Mouse (Mus musculus) neutrophil, adult 5-6 weeks (primary cell): Measurements from ENCODE around the gene Olfr917. TPM values are rescaled to one million over a fixed set of nuclear protein-coding genes. Genes with fewer than 3 reads are reported as not detected.

Source experiments
- ATAC-seq: fragments of 151-379, 151-347 bp; 2 replicates; pipeline ENCODE4 v1.8.0; 2017; ENCODE audit warnings: mild to moderate bottlenecking, moderate TSS enrichment; ENCODE audit not compliant: insufficient number of reproducible peaks, poor library complexity, low FRiP score, severe bottlenecking; ENCODE audit errors: extremely low read depth
- total RNA-seq: library from RNA; stranded (forward); fragments of 200-1000 nt; gene quantifications from 2 replicates; pipeline ENCODE4 v1.2.3, GENCODE M21; 2017

Olfr917 gene
- not detected in 2 replicates for total RNA-seq

DNA sequence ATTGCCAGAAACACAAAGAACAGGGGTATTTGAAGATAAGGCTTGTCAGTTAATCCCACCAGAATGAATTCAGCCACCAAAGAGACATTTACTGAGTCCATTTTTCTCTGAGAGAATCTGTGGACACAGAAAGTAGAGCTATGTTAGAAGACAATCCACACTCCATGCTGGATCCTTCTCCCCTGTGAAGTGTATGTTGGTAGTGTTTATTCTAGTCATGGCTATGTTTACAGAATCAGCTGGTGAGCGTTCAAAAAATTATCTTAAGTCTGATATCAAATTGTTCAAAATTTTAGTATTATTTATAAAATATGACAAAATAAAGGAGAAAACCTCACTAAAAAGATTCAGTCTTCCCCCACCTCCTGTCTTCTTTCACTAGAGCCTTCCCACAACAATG lies at the start of gene Olfr917:
TSS of gene Olfr917 (minus strand) at position 101 of the 400 bp plus-strand sequence.
- no peak for ATAC-seq

DNA sequence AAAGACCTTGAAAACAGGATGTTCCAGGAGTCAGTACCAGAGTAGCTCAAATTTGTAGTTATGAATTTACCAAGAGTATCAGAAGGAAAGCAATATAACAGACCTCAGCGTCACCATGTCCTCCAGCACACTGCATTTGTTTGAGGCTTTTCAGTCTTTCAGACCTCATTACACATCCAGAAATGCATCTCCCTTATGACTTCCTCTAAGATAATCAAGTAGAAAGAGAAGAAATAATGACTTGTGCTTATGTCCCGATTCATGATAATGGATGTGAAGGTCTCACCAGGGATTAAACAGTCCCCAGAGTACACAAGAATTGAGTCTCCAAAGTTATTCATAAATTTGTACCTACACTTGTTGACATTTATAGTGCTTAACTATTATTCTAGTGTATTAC lies 8.9 kb upstream of the Olfr917 start, which contains the start of gene Olfr918:
TSS of gene Olfr918 (minus strand) at position 101 of the 400 bp plus-strand sequence.
- no peak for ATAC-seq

DNA sequence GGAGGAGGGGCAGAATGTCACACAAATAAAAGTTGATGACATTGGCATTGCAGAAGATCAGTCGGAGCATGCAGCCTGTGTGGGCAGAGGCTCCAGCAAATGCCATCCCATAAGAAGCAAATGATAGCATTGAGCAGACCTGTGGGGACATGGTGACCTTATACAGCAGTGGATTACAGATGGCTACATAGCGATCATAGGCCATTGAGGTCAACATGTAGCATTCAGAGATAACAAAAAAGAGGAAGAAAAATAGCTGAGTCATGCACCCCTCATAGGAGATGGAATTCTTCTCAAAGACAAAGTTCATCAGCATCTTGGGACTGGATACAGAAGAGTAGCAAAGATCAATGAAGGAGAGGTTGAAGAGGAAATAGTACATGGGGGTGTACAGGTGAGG lies 7.2 kb upstream of the Olfr917 start:
- ATAC-seq: no peak

DNA sequence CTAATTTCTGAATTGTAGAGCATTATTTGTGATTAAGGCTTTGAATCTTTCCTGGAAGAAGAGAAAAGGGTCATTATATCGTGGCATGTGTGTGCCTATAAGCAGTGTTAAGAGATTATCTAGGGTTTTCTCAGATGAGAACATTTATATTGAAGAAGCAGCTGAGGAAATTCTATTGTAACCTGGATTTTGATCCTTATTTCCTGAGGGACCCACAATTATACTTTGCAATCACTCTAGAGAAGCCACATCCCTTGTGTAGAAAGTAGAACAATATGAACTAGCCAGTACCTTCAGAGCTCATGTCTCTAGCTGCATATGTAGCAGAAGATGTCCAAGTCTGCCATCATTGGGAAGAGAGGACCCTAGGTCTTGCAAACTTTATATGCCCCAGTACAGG lies 5.9 kb downstream of the Olfr917 start, which contains the start of gene Olfr916:
TSS of gene Olfr916 (minus strand) at position 101 of the 400 bp plus-strand sequence.
- ATAC-seq: no peak

DNA sequence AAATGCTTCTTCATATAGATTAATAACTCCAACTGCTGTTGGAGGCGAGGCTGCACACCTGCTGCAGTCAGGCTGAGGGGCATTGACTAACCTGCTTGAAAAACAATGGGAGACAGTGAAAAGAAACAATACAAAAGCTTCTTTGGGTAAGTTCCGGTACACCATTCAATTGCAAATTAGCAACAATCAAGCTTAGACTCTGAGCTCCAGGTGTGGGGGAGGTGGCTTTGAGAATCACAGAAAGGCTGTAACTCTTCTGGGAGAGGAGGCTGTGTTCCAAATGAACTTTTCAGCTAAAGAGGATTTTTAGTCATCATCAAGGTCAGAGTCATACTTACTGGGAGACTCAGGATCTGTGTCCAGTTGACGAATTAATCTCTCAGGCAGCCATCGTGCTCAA lies 33.2 kb downstream of the Olfr917 start:
- ATAC-seq: no peak

Other genes with a start within 250 kb of the Olfr917 start
- not detected in 2 replicates for gene Olfr901, start 236.4 kb downstream of the Olfr917 start, total RNA-seq
- gene Olfr902, start 218.2 kb downstream of the Olfr917 start, total RNA-seq: not detected in 2 replicates
- 0.12 TPM in 2 replicates for gene Olfr904, start 202.7 kb downstream of the Olfr917 start, total RNA-seq
- 0.25 TPM in 1 of 2 replicates, not detected in the other for gene Olfr905, start 194.7 kb downstream of the Olfr917 start, total RNA-seq
- gene Olfr906, start 178.8 kb downstream of the Olfr917 start, total RNA-seq: not detected in 2 replicates
- not detected in 2 replicates for gene Olfr907, start 170.0 kb downstream of the Olfr917 start, total RNA-seq
- not detected in 2 replicates for gene Olfr911-ps1, start 144.3 kb downstream of the Olfr917 start, total RNA-seq
- not detected in 2 replicates for gene Olfr910, start 128.0 kb downstream of the Olfr917 start, total RNA-seq
- 0.12 TPM in 1 of 2 replicates, not detected in the other for gene Olfr912, start 85.7 kb downstream of the Olfr917 start, total RNA-seq
- not detected in 2 replicates for gene Olfr913, start 73.1 kb downstream of the Olfr917 start, total RNA-seq
- gene Olfr914, start 60.7 kb downstream of the Olfr917 start, total RNA-seq: not detected in 2 replicates
- gene Olfr916, start 6.0 kb downstream of the Olfr917 start, total RNA-seq: not detected in 2 replicates
- gene Olfr918, start 8.8 kb upstream of the Olfr917 start, total RNA-seq: not detected in 2 replicates
- not detected in 2 replicates for gene Olfr919, start 37.8 kb upstream of the Olfr917 start, total RNA-seq
- gene Vwa5a, start 52.4 kb upstream of the Olfr917 start, total RNA-seq: 9.8 and 10.4 TPM in 2 replicates
- 0.12 TPM in 2 replicates for gene Olfr920, start 86.5 kb upstream of the Olfr917 start, total RNA-seq
- gene Olfr921, start 107.2 kb upstream of the Olfr917 start, total RNA-seq: not detected in 2 replicates
- gene Olfr922, start 148.8 kb upstream of the Olfr917 start, total RNA-seq: not detected in 2 replicates
- not detected in 2 replicates for gene Olfr923, start 160.7 kb upstream of the Olfr917 start, total RNA-seq
- not detected in 2 replicates for gene Olfr924, start 178.6 kb upstream of the Olfr917 start, total RNA-seq
- not detected in 2 replicates for gene Olfr26, start 189.2 kb upstream of the Olfr917 start, total RNA-seq
- not detected in 2 replicates for gene Olfr926, start 211.3 kb upstream of the Olfr917 start, total RNA-seq